Comparison of ENCODE assay signal across 9 mouse cellular contexts in genomic region chr2:26364738-26365465, GRCm38 (mm10). TPM values are rescaled to one million over a fixed set of nuclear protein-coding genes. Genes with fewer than 3 reads are reported as not detected.
A peak's percentile ranks its signal among the peaks of the same experiment; 100 is the strongest.
DNase-seq lines count a peak whose midpoint lies in the region; ATAC-seq and TF ChIP-seq lines count a peak whose summit lies in the region.
"Had no signal": no experiment of that assay in that cellular context is flagged by ENCODE, and none has a peak within 500 bp of the region (broad histone marks: within the 10 kb centered on the region; RNA-seq: fewer than 3 reads in every experiment).

No protein-coding gene starts in this region.

- no peak for DNase-seq in liver, embryonic 11.5 days (ENCODE audit: low spot score)
- DNase-seq in cerebellum, postnatal 25 days = peak; percentile 78 to 86
- peak; percentile 64 for DNase-seq in heart, postnatal 25 days (ENCODE audit: low spot score)
- no peak for DNase-seq in Muller cell, postnatal 12 days (ENCODE audit: inconsistent ontology term)

- 0 out of 2 replicates have a peak overlapping the region, but pooled peaks have one; percentile 8 for H3K9ac ChIP-seq in liver, embryonic 11.5 days (ENCODE audit: low read depth, low read length)
- no peak overlapping the region for H3K9ac ChIP-seq in liver, embryonic 12.5 days
- no peak overlapping the region; the same call in 1 of the 2 replicates for H3K9ac ChIP-seq in intestine, postnatal 0 days (ENCODE audit: low read depth, low read length)
- H3K9ac ChIP-seq: embryonic facial prominence, embryonic 13.5 days had no signal

- TF ChIP-seq POLR2A in myocyte (IDR thresholded peaks at IDR 0.05; ENCODE audit: insufficient read length, low read depth) = no peak

- no peak for ATAC-seq in liver, embryonic 11.5 days (replicated peaks; ENCODE audit: low FRiP score)
- ATAC-seq in liver, embryonic 12.5 days = no peak
- no peak for ATAC-seq in intestine, postnatal 0 days
- ATAC-seq in erythroid progenitor cell, adult 5-6 weeks (replicated peaks; ENCODE audit: low FRiP score, poor library complexity, severe bottlenecking) = no peak

- whole genome bisulfite sequencing in liver, embryonic 11.5 days = 88% methylated on average over 10 of the region's 10 CpGs
- WGBS in liver, embryonic 12.5 days (ENCODE audit: insufficient replicate concordance) = 80% methylated on average over 10 of the region's 10 CpGs
- 76% methylated on average over 10 of the region's 10 CpGs for WGBS in intestine, postnatal 0 days

- no peaks in the 10 kb centered on the region for H3K4me1 ChIP-seq in liver, embryonic 11.5 days (replicated peaks; ENCODE audit: control insufficient read depth, insufficient read depth, low read length)
- H3K4me1 ChIP-seq in liver, embryonic 12.5 days = no peaks in the 10 kb centered on the region
- no peaks in the 10 kb centered on the region for H3K4me1 ChIP-seq in intestine, postnatal 0 days (replicated peaks; ENCODE audit: control insufficient read depth, insufficient read depth, low read length)
- H3K4me1 ChIP-seq: embryonic facial prominence, embryonic 13.5 days had no signal

- intact Hi-C loops in heart, postnatal 25 days (cut with DNase I) = no loop called here

- peaks cover 46% of the 10 kb centered on the region for H3K36me3 ChIP-seq in liver, embryonic 11.5 days (ENCODE audit: control insufficient read depth, insufficient read depth, low read length)
- peaks cover 76% of the 10 kb centered on the region for H3K36me3 ChIP-seq in liver, embryonic 12.5 days
- H3K36me3 ChIP-seq in myocyte (ENCODE audit: control insufficient read depth, insufficient read depth) = peaks cover 15% of the 10 kb centered on the region
- peaks cover 43% of the 10 kb centered on the region for H3K36me3 ChIP-seq in intestine, postnatal 0 days (ENCODE audit: control insufficient read depth, insufficient read depth)

- no peak overlapping the region for H3K4me2 ChIP-seq in liver, embryonic 11.5 days
- H3K4me2 ChIP-seq in liver, embryonic 12.5 days = no peak overlapping the region
- no peak overlapping the region for H3K4me2 ChIP-seq in myocyte (ENCODE audit: low read depth)
- H3K4me2 ChIP-seq in intestine, postnatal 0 days (replicated peaks; ENCODE audit: low read depth) = no peak overlapping the region
- H3K4me2 ChIP-seq: embryonic facial prominence, embryonic 13.5 days had no signal

- no peak overlapping the region for H3K27ac ChIP-seq in liver, embryonic 11.5 days (ENCODE audit: low read depth, low read length)
- no peak overlapping the region for H3K27ac ChIP-seq in liver, embryonic 12.5 days
- no peak overlapping the region for H3K27ac ChIP-seq in intestine, postnatal 0 days (ENCODE audit: low read depth, low read length)
- H3K27ac ChIP-seq: embryonic facial prominence, embryonic 13.5 days had no signal

- H3K27me3 ChIP-seq in liver, embryonic 11.5 days (replicated peaks; ENCODE audit: control insufficient read depth, insufficient read depth, low read length) = no peaks in the 10 kb centered on the region
- no peaks in the 10 kb centered on the region for H3K27me3 ChIP-seq in liver, embryonic 12.5 days (replicated peaks)
- no peaks in the 10 kb centered on the region for H3K27me3 ChIP-seq in myocyte (ENCODE audit: control insufficient read depth, insufficient read depth, insufficient read length)
- no peaks in the 10 kb centered on the region for H3K27me3 ChIP-seq in intestine, postnatal 0 days (replicated peaks; ENCODE audit: control insufficient read depth, insufficient read depth, low read length)
- H3K27me3 ChIP-seq: embryonic facial prominence, embryonic 13.5 days had no signal

- H3ac ChIP-seq in myocyte (ENCODE audit: control insufficient read depth, insufficient read length) = no peak overlapping the region

- no peaks in the 10 kb centered on the region for H3K79me2 ChIP-seq in myocyte (ENCODE audit: control insufficient read depth, insufficient read depth)

- TF ChIP-seq CTCF in intestine, postnatal 0 days (IDR thresholded peaks at IDR 0.05; ENCODE audit: low read depth) = no peak

- H3K9me3 ChIP-seq in liver, embryonic 11.5 days (ENCODE audit: control insufficient read depth, low read length) = no peaks in the 10 kb centered on the region
- no peaks in the 10 kb centered on the region for H3K9me3 ChIP-seq in liver, embryonic 12.5 days (replicated peaks)
- no peaks in the 10 kb centered on the region for H3K9me3 ChIP-seq in intestine, postnatal 0 days (ENCODE audit: control insufficient read depth)
- H3K9me3 ChIP-seq: embryonic facial prominence, embryonic 13.5 days had no signal

- no peak overlapping the region for H3K4me3 ChIP-seq in liver, embryonic 11.5 days (ENCODE audit: low read depth, low read length)
- no peak overlapping the region for H3K4me3 ChIP-seq in liver, embryonic 12.5 days
- no peak overlapping the region for H3K4me3 ChIP-seq in myocyte
- no peak overlapping the region for H3K4me3 ChIP-seq in intestine, postnatal 0 days (ENCODE audit: low read depth, low read length)
- H3K4me3 ChIP-seq: embryonic facial prominence, embryonic 13.5 days had no signal

TF ChIP-seq in myocyte, 11 proteins besides CTCF, POLR2A, EP300 and RAD21:
- peak; percentile 0 for TF ChIP-seq POLR2AphosphoS2 (IDR thresholded peaks at IDR 0.05; ENCODE audit: insufficient read length, low read depth)
- no peak for TF ChIP-seq MYOG (IDR thresholded peaks at IDR 0.05; ENCODE audit: control insufficient read depth in 1 of 3, insufficient read depth in 1 of 3, insufficient read length in 2 of 3, low read depth in 2 of 3)
- TF ChIP-seq CEBPB (IDR thresholded peaks at IDR 0.05; ENCODE audit: insufficient read depth, poor library complexity, severe bottlenecking) = no peak
- TF ChIP-seq SRF (IDR thresholded peaks at IDR 0.05; ENCODE audit: control insufficient read depth, insufficient read length, low read depth) = no peak

RNA-seq across cellular contexts. Expression of gene Card9, which starts 4.2 kb away (rescaled TPM):
- polyA plus RNA-seq in liver, embryonic 11.5 days (2014; fragmentation: Nextera tagmentation; extraction: Ambion mirVana) = 1.1 and 1.7 TPM in 2 replicates
- 1.2 and 1.3 TPM in 2 replicates for polyA plus RNA-seq in liver, embryonic 12.5 days (2016; fragmentation: Nextera tagmentation; extraction: Ambion mirVana)
- total RNA-seq in heart, postnatal 25 days (2021) = 1 to 10 TPM; 1.8 to 1.9 TPM
- polyA plus RNA-seq in myocyte (2012; fragmentation: generic; extraction: Trizol) = 0.84 TPM
- 0.26 and 0.33 TPM in 2 replicates for polyA plus RNA-seq in intestine, postnatal 0 days (2015; fragmentation: Nextera tagmentation; extraction: Ambion mirVana)
- total RNA-seq in erythroid progenitor cell, adult 5-6 weeks (2015; ENCODE audit: low replicate concordance) = 10.9 TPM in 1 of 2 replicates, not detected in the other
- 11.3 and 16.9 TPM in 2 replicates for total RNA-seq in erythroid progenitor cell, adult 5-6 weeks (2017; ENCODE audit: low replicate concordance)

RNA-seq across cellular contexts. Expression of gene Dnlz, which starts 13.0 kb away (rescaled TPM):
- polyA plus RNA-seq in liver, embryonic 11.5 days (2014; fragmentation: Nextera tagmentation; extraction: Ambion mirVana) = 23.0 and 23.8 TPM in 2 replicates
- 16.1 and 17.0 TPM in 2 replicates for polyA plus RNA-seq in liver, embryonic 12.5 days (2016; fragmentation: Nextera tagmentation; extraction: Ambion mirVana)
- total RNA-seq in heart, postnatal 25 days (2021) = 10 to 100 TPM; 20.0 to 21.8 TPM
- polyA plus RNA-seq in myocyte (2012; fragmentation: generic; extraction: Trizol) = 28.4 TPM
- 16.4 and 17.0 TPM in 2 replicates for polyA plus RNA-seq in intestine, postnatal 0 days (2015; fragmentation: Nextera tagmentation; extraction: Ambion mirVana)
- total RNA-seq in erythroid progenitor cell, adult 5-6 weeks (2015; ENCODE audit: low replicate concordance) = 0.72 and 0.84 TPM in 2 replicates
- total RNA-seq in erythroid progenitor cell, adult 5-6 weeks (2017; ENCODE audit: low replicate concordance) = 1.8 and 2.7 TPM in 2 replicates

RNA-seq across cellular contexts. Expression of gene Snapc4, which starts 15.6 kb away (rescaled TPM):
- polyA plus RNA-seq in liver, embryonic 11.5 days (2014; fragmentation: Nextera tagmentation; extraction: Ambion mirVana) = 36.4 and 41.6 TPM in 2 replicates
- polyA plus RNA-seq in liver, embryonic 12.5 days (2016; fragmentation: Nextera tagmentation; extraction: Ambion mirVana) = 20.6 and 24.7 TPM in 2 replicates
- 10 to 100 TPM in 1 of 2 experiments, 1 to 10 TPM in 1; 8.9 to 11.2 TPM for total RNA-seq in heart, postnatal 25 days (2021)
- polyA plus RNA-seq in myocyte (2012; fragmentation: generic; extraction: Trizol) = 11.0 TPM
- polyA plus RNA-seq in intestine, postnatal 0 days (2015; fragmentation: Nextera tagmentation; extraction: Ambion mirVana) = 5.6 and 6.7 TPM in 2 replicates
- total RNA-seq in erythroid progenitor cell, adult 5-6 weeks (2015; ENCODE audit: low replicate concordance) = 1.3 and 3.2 TPM in 2 replicates
- 10.5 and 13.2 TPM in 2 replicates for total RNA-seq in erythroid progenitor cell, adult 5-6 weeks (2017; ENCODE audit: low replicate concordance)

RNA-seq across cellular contexts. Expression of gene Entr1, which starts 24.2 kb away (rescaled TPM):
- polyA plus RNA-seq in liver, embryonic 11.5 days (2014; fragmentation: Nextera tagmentation; extraction: Ambion mirVana) = 94.4 and 95.7 TPM in 2 replicates
- 74.9 and 76.2 TPM in 2 replicates for polyA plus RNA-seq in liver, embryonic 12.5 days (2016; fragmentation: Nextera tagmentation; extraction: Ambion mirVana)
- total RNA-seq in heart, postnatal 25 days (2021) = 10 to 100 TPM; 49.1 to 50.1 TPM
- polyA plus RNA-seq in myocyte (2012; fragmentation: generic; extraction: Trizol) = 50.8 TPM
- polyA plus RNA-seq in intestine, postnatal 0 days (2015; fragmentation: Nextera tagmentation; extraction: Ambion mirVana) = 45.6 and 49.3 TPM in 2 replicates
- total RNA-seq in erythroid progenitor cell, adult 5-6 weeks (2015; ENCODE audit: low replicate concordance) = 35.7 and 40.7 TPM in 2 replicates
- 43.7 and 51.0 TPM in 2 replicates for total RNA-seq in erythroid progenitor cell, adult 5-6 weeks (2017; ENCODE audit: low replicate concordance)

RNA-seq across cellular contexts. Expression of gene Pmpca, which starts 24.2 kb away (rescaled TPM):
- polyA plus RNA-seq in liver, embryonic 11.5 days (2014; fragmentation: Nextera tagmentation; extraction: Ambion mirVana) = 147 and 150 TPM in 2 replicates
- polyA plus RNA-seq in liver, embryonic 12.5 days (2016; fragmentation: Nextera tagmentation; extraction: Ambion mirVana) = 108 and 110 TPM in 2 replicates
- total RNA-seq in heart, postnatal 25 days (2021) = 100 to 1,000 TPM; 129 to 130 TPM
- 111 TPM for polyA plus RNA-seq in myocyte (2012; fragmentation: generic; extraction: Trizol)
- 46.4 and 47.6 TPM in 2 replicates for polyA plus RNA-seq in intestine, postnatal 0 days (2015; fragmentation: Nextera tagmentation; extraction: Ambion mirVana)
- 18.9 and 35.7 TPM in 2 replicates for total RNA-seq in erythroid progenitor cell, adult 5-6 weeks (2015; ENCODE audit: low replicate concordance)
- 28.9 and 34.4 TPM in 2 replicates for total RNA-seq in erythroid progenitor cell, adult 5-6 weeks (2017; ENCODE audit: low replicate concordance)

Comparison
In these comparisons a context has a peak if more than half of its experiments do, and no peak if none do; other contexts are left out.
1. DNase-seq: peak in cerebellum, postnatal 25 days (2 of 2) and heart, postnatal 25 days (single experiment); none in liver, embryonic 11.5 days (single experiment) and Muller cell, postnatal 12 days (single experiment).